Mouse (Mus musculus): ENCODE data around the gene Olfr1204.

DNA sequence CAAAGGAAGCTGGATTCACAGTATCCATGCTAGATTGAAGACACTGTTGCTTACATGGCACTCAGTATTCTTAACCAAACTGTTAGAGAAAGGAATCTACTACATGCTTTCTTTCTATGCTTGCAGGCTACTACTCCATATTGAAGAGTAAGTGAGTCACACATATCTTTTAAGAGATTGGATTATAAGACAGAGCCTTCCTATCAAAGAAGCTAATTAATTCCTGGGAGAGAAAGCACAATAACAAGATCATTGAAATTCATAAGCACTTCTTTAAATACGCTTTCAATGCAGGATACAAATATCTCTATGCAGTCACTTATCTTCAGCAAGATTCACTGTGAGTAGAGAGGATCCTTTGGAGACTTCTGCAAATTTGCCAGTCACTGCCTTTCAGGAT lies 34.9 kb upstream of the Olfr1204 start, which contains the start of gene Olfr1202:
- TF ChIP-seq CTCF (IDR thresholded peaks at IDR 0.05; ENCODE audit: borderline replicate concordance, control insufficient read depth, extremely low read depth, insufficient read depth, low read length, poor library complexity) (no peak), POLR2A (IDR thresholded peaks at IDR 0.05; ENCODE audit: control insufficient read depth, extremely low read depth, insufficient read depth, low read length, poor library complexity) (no peak)
